Mouse (Mus musculus) heart, adult 2 months (tissue): ENCODE data around the gene Rap1gap2. TPM values are rescaled to one million over a fixed set of nuclear protein-coding genes. Genes with fewer than 3 reads are reported as not detected.

Source experiments
- DNase-seq, 2 experiments: peaks; one replicate each; pipeline ENCODE4 v3.0.0; 2021
- H3K27ac ChIP-seq: fragments of 200-600 bp; 2 replicates; pipeline ENCODE4 v1.8.1; 2022
- H3K27me3 ChIP-seq: fragments of 200-500 bp; 2 replicates; pipeline ENCODE4 v1.6.1; 2012; ENCODE audit warnings: mild to moderate bottlenecking, low read length, inconsistent platforms, mixed read lengths; ENCODE audit not compliant: control insufficient read depth, insufficient read depth
- H3K36me3 ChIP-seq: fragments of 200-500 bp; 2 replicates; pipeline ENCODE4 v1.6.1; 2012; ENCODE audit warnings: low read length, inconsistent platforms; ENCODE audit not compliant: control insufficient read depth, insufficient read depth
- H3K4me1 ChIP-seq: fragments of 200-500 bp; 2 replicates; pipeline ENCODE4 v1.6.1; 2011; ENCODE audit warnings: low read length; ENCODE audit not compliant: control insufficient read depth, insufficient read depth
- H3K4me3 ChIP-seq: fragments of 200-600 bp; 2 replicates; pipeline ENCODE4 v1.8.1; 2022
- H3K79me2 ChIP-seq: fragments of 200-500 bp; replicated peaks from 2 replicates; pipeline ENCODE4 v1.6.1; 2012; ENCODE audit warnings: mild to moderate bottlenecking, inconsistent platforms, low read length, moderate library complexity, mixed read lengths; ENCODE audit not compliant: control insufficient read depth, insufficient read depth
- H3K9ac ChIP-seq: fragments of 200-500 bp; 2 replicates; pipeline ENCODE4 v1.6.1; 2012; ENCODE audit warnings: low read depth, mild to moderate bottlenecking, control low read depth, inconsistent platforms, low read length, mixed read lengths
- CTCF ChIP-seq: fragments of 200-600 bp; IDR thresholded peaks from 2 replicates; pipeline ENCODE4 v1.8.1; 2022; ENCODE audit warnings: antibody characterized with exemption, mild to moderate bottlenecking, moderate library complexity
- EP300 ChIP-seq: fragments of 200-500 bp; IDR thresholded peaks from 2 replicates; pipeline ENCODE4 v1.6.1; 2011; ENCODE audit warnings: low read depth, low read length, control low read depth; ENCODE audit not compliant: insufficient read depth
- POLR2A ChIP-seq: fragments of 200-500 bp; IDR thresholded peaks from 2 replicates; pipeline ENCODE4 v1.6.1; 2011; ENCODE audit warnings: mild to moderate bottlenecking, low read depth, low read length, control low read depth; ENCODE audit not compliant: insufficient read depth
- WGBS: fragments of 180-500 bp; shearing (Covaris S2); methylation state at CpG from one replicate; pipeline ENCODE4 v1.1.7; 2018; 5-methylcytosine and 5-hydroxymethylcytosine counted together
- intact Hi-C: fragments of 180-260 bp; cut with DNase I; formaldehyde crosslinking; loops from one replicate; pipeline ENCODE4 v1.15.1; 2025
- polyA plus RNA-seq: library from polyadenylated mRNA; depleted of rRNA; stranded (reverse); fragments of >200 nt; gene quantifications from 2 replicates; pipeline ENCODE4 v1.2.3, GENCODE M21; 2012
- total RNA-seq, 2 experiments: library from RNA; stranded (reverse); gene quantifications; 2 replicates each; pipeline ENCODE4 v1.2.3; 2021

The Rap1gap2 gene
- total and polyA plus RNA-seq, 3 experiments: 43.9 to 88.9 (median 82.7) TPM

- TF ChIP-seq EP300 (no peak), CTCF (no peak), POLR2A (no peak)
- H3K36me3 ChIP-seq: no peaks in the 10 kb centered on the region
- WGBS: 59% methylated on average over 4 of the region's 4 CpGs
- no peak for DNase-seq
- intact Hi-C loops: no loop called here
- H3K9ac ChIP-seq: no peak overlapping the region
- no peaks in the 10 kb centered on the region for H3K79me2 ChIP-seq
- H3K27me3 ChIP-seq: no peaks in the 10 kb centered on the region
- no peaks in the 10 kb centered on the region; the same call in 1 of the 2 replicates for H3K4me1 ChIP-seq
- H3K4me3 ChIP-seq: no peak overlapping the region
- H3K27ac ChIP-seq: no peak overlapping the region
Observed at GRCm38 (mm10) chr11:74574768-74575434, 35.8 kb downstream of the Rap1gap2 start.

- TF ChIP-seq EP300 (no peak), POLR2A (no peak), CTCF (no peak)
- H3K4me1 ChIP-seq: no peaks in the 10 kb centered on the region; the same call in 1 of the 2 replicates
- intact Hi-C loops: no loop called here
- H3K36me3 ChIP-seq: no peaks in the 10 kb centered on the region
- 69% methylated on average over 6 of the region's 6 CpGs for WGBS
- no peaks in the 10 kb centered on the region for H3K79me2 ChIP-seq
- H3K27me3 ChIP-seq: no peaks in the 10 kb centered on the region
- H3K9ac ChIP-seq: no peak overlapping the region
- no peak overlapping the region for H3K4me3 ChIP-seq
- peak; percentile 53 to 72 for DNase-seq
- H3K27ac ChIP-seq: no peak overlapping the region
Observed at GRCm38 (mm10) chr11:74572459-74573061, 38.2 kb downstream of the Rap1gap2 start.

GRCm38 (mm10) chr11:74569735-74570134 lies 41.0 kb downstream of the Rap1gap2 start:
- Histone ChIP-seq H3K27ac (no peak overlapping the region), H3K4me3 (no peak overlapping the region), H3K27me3 (no peaks in the 10 kb centered on the region), H3K79me2 (no peaks in the 10 kb centered on the region), H3K9ac (no peak overlapping the region), H3K4me1 (no peaks in the 10 kb centered on the region), H3K36me3 (no peaks in the 10 kb centered on the region)
- 54% methylated on average over 6 of the region's 6 CpGs for WGBS
- DNase-seq: no peak
- intact Hi-C loops: no loop called here
- TF ChIP-seq EP300 (no peak), CTCF (no peak), POLR2A (no peak)

- no peaks in the 10 kb centered on the region for H3K36me3 ChIP-seq
- no peak for DNase-seq
- TF ChIP-seq CTCF (no peak), POLR2A (no peak), EP300 (no peak)
- intact Hi-C loops: no loop called here
- H3K9ac ChIP-seq: no peak overlapping the region
- no peak overlapping the region for H3K27ac ChIP-seq
- H3K79me2 ChIP-seq: no peaks in the 10 kb centered on the region
- H3K27me3 ChIP-seq: no peaks in the 10 kb centered on the region
- no peak overlapping the region for H3K4me3 ChIP-seq
- no peaks in the 10 kb centered on the region for H3K4me1 ChIP-seq
- 59% methylated on average over 5 of the region's 5 CpGs for WGBS
Observed at GRCm38 (mm10) chr11:74568463-74568862, 42.3 kb downstream of the Rap1gap2 start.

- Histone ChIP-seq H3K4me1 (no peaks in the 10 kb centered on the region), H3K4me3 (no peak overlapping the region), H3K9ac (no peak overlapping the region), H3K27me3 (no peaks in the 10 kb centered on the region), H3K36me3 (no peaks in the 10 kb centered on the region), H3K79me2 (no peaks in the 10 kb centered on the region), H3K27ac (no peak overlapping the region)
- intact Hi-C loops: no loop called here
- DNase-seq: no peak
- TF ChIP-seq POLR2A (no peak), CTCF (no peak), EP300 (no peak)
- 61% methylated on average over 3 of the region's 3 CpGs for WGBS
Observed at GRCm38 (mm10) chr11:74568004-74568403, 42.7 kb downstream of the Rap1gap2 start.

GRCm38 (mm10) chr11:74566326-74566874 lies 44.3 kb downstream of the Rap1gap2 start:
- Histone ChIP-seq H3K36me3 (no peaks in the 10 kb centered on the region), H3K4me1 (no peaks in the 10 kb centered on the region), H3K27me3 (no peaks in the 10 kb centered on the region), H3K27ac (no peak overlapping the region), H3K79me2 (no peaks in the 10 kb centered on the region), H3K9ac (no peak overlapping the region), H3K4me3 (no peak overlapping the region)
- intact Hi-C loops: no loop called here
- TF ChIP-seq CTCF (no peak), POLR2A (no peak), EP300 (no peak)
- WGBS: 86% methylated on average over 4 of the region's 4 CpGs
- DNase-seq: no peak
